Mouse (Mus musculus) liver, postnatal 0 days (tissue): Measurements from ENCODE around the gene Itgb7. TPM values are rescaled to one million over a fixed set of nuclear protein-coding genes. Genes with fewer than 3 reads are reported as not detected.
"Not testable (repeated sequence)": the region's sequence is repeated elsewhere in the genome, so short reads cannot be mapped to it uniquely, and the experiment has no call there.

Experiments
- ATAC-seq: fragments of 200-750 bp; cut with Nextera tagmentation; 2 replicates; pipeline ENCODE4 v1.8.0; 2017; ENCODE audit warnings: mild to moderate bottlenecking, moderate library complexity
- DNase-seq: peaks from one replicate; pipeline ENCODE4 v3.0.0-alpha.2; 2016
- H3K27ac ChIP-seq: fragments of 300-500 bp; sonication (generic); 2 replicates; pipeline ENCODE4 v1.5.1; 2014; ENCODE audit warnings: antibody characterized with exemption, moderate library complexity, mild to moderate bottlenecking, low read depth
- H3K27me3 ChIP-seq: fragments of 300-500 bp; sonication (generic); 2 replicates; pipeline ENCODE4 v1.6.1; 2014; ENCODE audit warnings: low read length, control low read depth, mixed read lengths; ENCODE audit not compliant: insufficient read depth
- H3K36me3 ChIP-seq: fragments of 300-500 bp; sonication (generic); replicated peaks from 2 replicates; pipeline ENCODE4 v1.6.1; 2014; ENCODE audit warnings: mild to moderate bottlenecking, control low read depth, low read length, moderate library complexity, mixed read lengths; ENCODE audit not compliant: insufficient read depth
- H3K4me1 ChIP-seq: fragments of 300-500 bp; sonication (generic); 2 replicates; pipeline ENCODE4 v1.6.1; 2014; ENCODE audit warnings: antibody characterized with exemption, mild to moderate bottlenecking, control low read depth; ENCODE audit not compliant: insufficient read depth
- H3K4me2 ChIP-seq: fragments of 300-500 bp; sonication (generic); 2 replicates; pipeline ENCODE4 v1.6.1; 2014; ENCODE audit warnings: low read depth, mild to moderate bottlenecking, low read length, moderate library complexity, mixed read lengths
- H3K4me3 ChIP-seq: fragments of 300-500 bp; sonication (generic); 2 replicates; pipeline ENCODE4 v1.5.1; 2014; ENCODE audit warnings: low read depth, low read length
- H3K9ac ChIP-seq: fragments of 300-500 bp; sonication (generic); replicated peaks from 2 replicates; pipeline ENCODE4 v1.6.1; 2014; ENCODE audit warnings: mild to moderate bottlenecking, moderate library complexity
- H3K9me3 ChIP-seq: fragments of 300-500 bp; sonication (generic); 2 replicates; pipeline ENCODE4 v1.6.1; 2016; ENCODE audit warnings: mild to moderate bottlenecking, control low read depth, low read length, mixed read lengths
- CTCF ChIP-seq: sonication (generic); IDR thresholded peaks from 2 replicates; pipeline ENCODE4 v1.5.1; 2016; ENCODE audit warnings: antibody characterized with exemption, low read depth
- EP300 ChIP-seq: IDR thresholded peaks from 2 replicates; pipeline ENCODE4 v1.6.1; 2016; ENCODE audit warnings: antibody characterized with exemption, low read depth, mild to moderate bottlenecking
- WGBS: fragments of 180-500 bp; shearing (Covaris S2); extraction: QIAGEN DNeasy Blood & Tissue Kit; methylation state at CpG from one replicate; pipeline ENCODE4 v1.1.7; 2014; ENCODE audit not compliant: insufficient replicate concordance; 5-methylcytosine and 5-hydroxymethylcytosine counted together
- polyA plus RNA-seq: library from polyadenylated mRNA; unstranded; fragments of >200 nt; fragmentation: Nextera tagmentation; extraction: Ambion mirVana; gene quantifications from 2 replicates; pipeline ENCODE4 v1.2.1, GENCODE M21; 2015

The Itgb7 gene
- polyA plus RNA-seq, 1 experiment from 2014 or later: 8.6 TPM

DNA sequence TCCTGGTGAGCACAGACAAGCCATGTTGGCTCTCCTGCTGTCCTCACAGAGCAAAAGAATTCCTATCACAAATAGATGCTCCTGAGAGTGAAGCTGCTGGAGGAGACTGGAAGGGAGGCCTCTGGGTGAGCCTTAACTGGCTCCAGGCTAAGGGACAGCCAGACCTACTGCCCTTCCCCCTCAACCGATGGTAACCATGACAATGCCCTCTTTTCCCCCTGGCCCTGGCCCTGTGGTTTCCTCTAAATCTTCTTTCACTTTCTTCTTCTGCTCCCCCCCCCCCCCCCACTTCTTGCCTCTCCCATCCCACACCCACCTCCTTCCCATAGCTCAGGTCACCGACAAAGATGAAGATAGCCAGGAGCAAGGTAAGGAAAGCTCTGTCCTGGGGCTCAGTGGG, 2.2 kb upstream of the Itgb7 start:
- no peak for TF ChIP-seq CTCF
- no peak for TF ChIP-seq EP300
- 4% methylated on average over 2 of the region's 2 CpGs for WGBS
- H3K27ac ChIP-seq: no peak overlapping the region; the same call in 1 of the 2 replicates
- ATAC-seq (no peak), DNase-seq (no peak)
- no peaks in the 10 kb centered on the region for H3K27me3 ChIP-seq
- H3K36me3 ChIP-seq: no peaks in the 10 kb centered on the region
- no peak overlapping the region for H3K9ac ChIP-seq
- no peaks in the 10 kb centered on the region for H3K9me3 ChIP-seq
- H3K4me3 ChIP-seq: no peak overlapping the region
- peaks cover 46% of the 10 kb centered on the region for H3K4me1 ChIP-seq
- no peak overlapping the region for H3K4me2 ChIP-seq

- H3K4me2 ChIP-seq: no peak overlapping the region
- H3K27ac ChIP-seq: no peak overlapping the region
- H3K9me3 ChIP-seq: no peaks in the 10 kb centered on the region
- H3K4me1 ChIP-seq: peaks cover 46% of the 10 kb centered on the region
- WGBS: 82% methylated on average over 7 of the region's 7 CpGs
- TF ChIP-seq EP300: no peak
- no peak for TF ChIP-seq CTCF
- ATAC-seq: no peak
- DNase-seq: no peak
- H3K36me3 ChIP-seq: no peaks in the 10 kb centered on the region
- no peaks in the 10 kb centered on the region for H3K27me3 ChIP-seq
- no peak overlapping the region for H3K4me3 ChIP-seq
- H3K9ac ChIP-seq: no peak overlapping the region
These were observed 1.0 kb upstream of the Itgb7 start for GRCm38 (mm10) chr15:102232764-102233163.

GRCm38 (mm10) chr15:102230408-102231321, 1.1 kb downstream of the Itgb7 start:
- ATAC-seq (no peak), DNase-seq (no peak)
- Histone ChIP-seq H3K27ac (no peak overlapping the region), H3K4me3 (peak overlapping the region; percentile 30), H3K4me2 (peak overlapping the region; percentile 57; the same call in 1 of the 2 replicates), H3K9me3 (no peaks in the 10 kb centered on the region), H3K9ac (peak overlapping the region; percentile 26; the same call in 1 of the 2 replicates), H3K36me3 (no peaks in the 10 kb centered on the region), H3K4me1 (peaks cover 43% of the 10 kb centered on the region), H3K27me3 (no peaks in the 10 kb centered on the region)
- TF ChIP-seq EP300 (no peak), CTCF (no peak)
- WGBS: 66% methylated on average over 17 of the region's 17 CpGs

GRCm38 (mm10) chr15:102225619-102226018, 6.1 kb downstream of the Itgb7 start:
- not testable (repeated sequence) for ATAC-seq, H3K4me3 ChIP-seq, H3K27ac ChIP-seq, H3K9ac ChIP-seq, H3K4me2 ChIP-seq, H3K36me3 ChIP-seq, DNase-seq, H3K9me3 ChIP-seq
- WGBS: 31% methylated on average over 6 of the region's 6 CpGs
- Histone ChIP-seq H3K27me3 (peaks cover 21% of the 10 kb centered on the region; the same call in 1 of the 2 replicates), H3K4me1 (peaks cover 13% of the 10 kb centered on the region)

- H3K36me3 ChIP-seq: no peaks in the 10 kb centered on the region
- ATAC-seq: peak; percentile 73
- peak overlapping the region; percentile 52 for H3K9ac ChIP-seq
- TF ChIP-seq EP300 (peak; percentile 36; the same call in 1 of the 2 replicates), CTCF (no peak)
- H3K9me3 ChIP-seq: no peaks in the 10 kb centered on the region
- H3K27ac ChIP-seq: peak overlapping the region; percentile 30; the same call in 1 of the 2 replicates
- DNase-seq: peak; percentile 54
- H3K4me2 ChIP-seq: peak overlapping the region; percentile 90
- peak overlapping the region; percentile 48 for H3K4me3 ChIP-seq
- peaks cover 21% of the 10 kb centered on the region; the same call in 1 of the 2 replicates for H3K27me3 ChIP-seq
- 6% methylated on average over 21 of the region's 21 CpGs for WGBS
- H3K4me1 ChIP-seq: peaks cover 13% of the 10 kb centered on the region
These were observed 6.6 kb downstream of the Itgb7 start for GRCm38 (mm10) chr15:102224992-102225617.
